Mouse (Mus musculus) liver, adult 2 months (tissue): ENCODE measurements at regions not wholly inside any gene's neighbourhood (a gene's known extent, or its start where the extent isn't known, plus 50 kb on each side); places are given as distances from the start of the nearest gene placed in this dataset.

ENCODE experiments used
- CTCF ChIP-seq: fragments of 200-500 bp; IDR thresholded peaks from 2 replicates; pipeline ENCODE4 v1.5.1; 2011; ENCODE audit warnings: low read depth, low read length, control low read depth
- POLR2A ChIP-seq: fragments of 200-500 bp; IDR thresholded peaks from 2 replicates; pipeline ENCODE4 v1.6.1; 2011; ENCODE audit warnings: low read length, control low read depth; ENCODE audit not compliant: insufficient read depth; ENCODE audit errors: extremely low read depth

DNA sequence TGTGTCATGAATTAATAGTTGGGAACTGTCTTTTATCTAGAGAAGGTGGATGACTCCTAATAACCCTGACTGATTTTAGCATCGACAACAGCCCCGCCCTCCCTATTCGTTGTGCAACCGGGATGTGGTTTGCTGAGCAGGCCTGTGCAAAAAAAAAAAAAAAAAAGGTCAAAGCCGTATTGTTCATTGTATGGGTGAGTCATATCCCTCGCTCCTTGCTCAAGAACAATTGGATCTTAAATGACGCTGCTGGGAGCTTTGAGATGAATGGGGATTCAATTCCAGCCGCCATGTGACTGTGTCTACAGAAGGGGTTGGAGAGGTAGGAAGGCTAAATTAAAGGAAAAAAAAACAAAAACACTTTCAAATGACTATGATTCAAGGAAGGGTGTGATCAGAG lies 68.1 kb upstream of the Abca1 start:
- no peak for TF ChIP-seq CTCF
- no peak for TF ChIP-seq POLR2A
